Mouse (Mus musculus) cerebellum, postnatal 4 days (tissue): ENCODE measurements at regions not wholly inside any gene's neighbourhood (a gene's known extent, or its start where the extent isn't known, plus 50 kb on each side); places are given as distances from the start of the nearest gene placed in this dataset.
"Not testable (repeated sequence)": the region's sequence is repeated elsewhere in the genome, so short reads cannot be mapped to it uniquely, and the experiment has no call there.

Experiments used
- DNase-seq, 2 experiments: peaks; one replicate each; pipeline ENCODE4 v3.0.0; 2022; ENCODE audit warnings: low spot score in 2 of 2, mixed read lengths in 1 of 2

DNA sequence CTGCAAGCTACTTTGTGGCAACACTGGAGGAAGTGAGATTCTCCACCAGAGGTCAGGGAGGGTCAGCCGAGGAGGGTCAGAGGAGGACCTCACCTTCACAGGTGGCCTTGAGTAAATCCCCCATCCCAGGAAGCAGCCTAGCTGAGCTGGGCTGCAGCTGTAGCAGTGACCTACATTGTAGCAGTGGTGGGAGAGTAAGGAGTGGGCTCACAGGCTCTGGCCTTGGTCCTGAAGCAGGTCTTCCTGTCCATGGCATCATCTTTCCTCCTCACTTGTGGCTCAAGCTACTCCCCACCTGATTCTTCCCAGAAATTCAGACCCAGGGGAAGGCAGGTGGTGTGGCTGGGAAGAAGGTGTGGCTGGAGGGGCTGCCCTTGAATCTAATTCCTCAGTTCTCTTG is 84.3 kb downstream of the 1810013L24Rik start:
- DNase-seq: not testable (repeated sequence)

DNA sequence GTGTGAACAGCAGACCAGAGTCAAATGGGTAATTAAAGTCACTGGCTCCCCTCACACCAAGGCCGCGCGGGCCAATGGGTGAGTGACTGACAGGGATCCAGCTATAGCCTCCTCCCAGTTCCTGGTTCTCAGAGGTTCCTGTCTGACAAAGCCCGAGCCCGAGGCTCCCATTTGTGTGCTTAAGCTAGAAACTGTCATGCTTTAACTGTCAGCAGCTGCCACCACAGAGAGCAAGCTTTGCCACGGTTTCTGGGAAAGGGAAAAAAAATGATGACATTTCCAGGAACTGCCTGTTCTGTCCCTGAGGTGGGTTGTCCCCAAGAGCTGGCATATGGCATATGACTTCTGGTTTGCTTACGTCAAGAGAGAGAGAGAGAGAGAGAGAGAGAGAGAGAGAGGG is 86.2 kb downstream of the 1810013L24Rik start:
- no peak for DNase-seq

GRCm38 (mm10) chr16:8918741-8919535 is 89.0 kb downstream of the 1810013L24Rik start:
- no peak for DNase-seq

- DNase-seq: no peak
Observed at GRCm38 (mm10) chr16:8924732-8925131, 94.8 kb downstream of the 1810013L24Rik start.

- no peak for DNase-seq
Observed at GRCm38 (mm10) chr16:8931961-8932360, 102.1 kb downstream of the 1810013L24Rik start.

DNA sequence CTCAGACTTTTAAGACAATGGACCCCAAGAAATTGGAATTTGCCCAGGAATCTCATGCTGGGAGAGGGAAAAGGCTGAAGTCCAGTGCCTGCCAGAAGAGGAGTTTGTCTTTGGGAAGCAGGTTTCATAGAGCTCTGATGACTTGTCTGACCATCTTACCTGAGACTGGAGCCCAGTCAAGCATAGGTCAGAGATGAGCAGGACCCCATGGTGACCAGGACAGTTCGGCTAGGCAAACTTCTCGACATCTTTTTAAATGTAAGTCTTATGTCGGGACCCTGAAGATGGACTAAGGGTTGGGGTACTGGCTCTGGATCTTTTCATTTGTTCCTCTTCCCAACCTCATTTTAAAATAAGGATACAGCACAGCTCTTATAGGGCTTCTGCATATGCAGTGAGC is 103.2 kb downstream of the 1810013L24Rik start:
- no peak for DNase-seq

- DNase-seq: no peak
Observed at GRCm38 (mm10) chr16:8936446-8936845, 106.5 kb downstream of the 1810013L24Rik start.

DNA sequence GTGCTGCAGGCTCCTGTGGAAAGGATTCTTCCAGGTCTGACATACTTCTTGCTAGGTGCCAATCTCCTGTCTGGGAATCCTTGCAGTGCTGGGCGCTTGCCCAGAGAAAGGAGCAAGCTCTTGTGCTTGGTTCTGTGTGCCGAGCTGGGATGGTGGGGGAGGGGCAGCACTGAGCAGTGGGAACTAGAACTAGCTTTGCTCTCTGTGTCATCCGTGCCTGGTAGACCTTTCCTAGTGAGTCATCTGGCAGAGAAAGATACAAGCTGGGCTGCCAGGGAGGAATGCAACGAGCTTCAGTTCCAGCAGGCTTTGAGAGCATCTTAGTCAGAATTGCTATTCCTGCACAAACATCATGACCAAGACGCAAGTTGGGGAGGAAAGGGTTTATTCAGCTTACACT is 108.6 kb downstream of the 1810013L24Rik start:
- peak in 1 of 2 experiments; percentile 58 for DNase-seq

- DNase-seq: no peak
Observed at GRCm38 (mm10) chr16:8939136-8939535, 109.2 kb downstream of the 1810013L24Rik start.

- DNase-seq: no peak
Observed at GRCm38 (mm10) chr16:8944412-8945102, 114.7 kb downstream of the 1810013L24Rik start.

DNA sequence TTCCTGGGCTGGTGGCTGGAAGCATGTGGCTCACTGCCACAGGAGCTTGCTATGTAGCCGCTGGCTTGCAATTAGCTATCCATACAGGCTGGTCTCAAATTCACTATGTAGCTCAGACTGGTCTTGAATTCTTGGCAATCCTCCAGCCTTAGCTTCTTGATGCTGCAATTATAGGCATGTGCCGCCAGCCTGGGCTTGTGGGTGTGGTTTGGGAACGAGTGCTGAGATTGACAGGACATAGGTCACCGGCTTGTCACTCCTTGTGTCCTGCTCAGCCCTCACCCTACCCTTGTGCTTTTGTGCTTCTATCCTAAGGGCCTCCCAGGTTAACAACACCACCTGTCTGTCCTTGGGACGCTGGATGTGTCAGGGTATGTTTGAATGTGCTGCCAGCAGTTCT is 117.9 kb downstream of the 1810013L24Rik start:
- DNase-seq: no peak

- DNase-seq: no peak
Observed at GRCm38 (mm10) chr16:8951156-8951899, 121.4 kb downstream of the 1810013L24Rik start.

- no peak for DNase-seq
Observed at GRCm38 (mm10) chr16:8961739-8962138, 131.8 kb downstream of the 1810013L24Rik start.

GRCm38 (mm10) chr16:8993521-8994250 is 163.8 kb downstream of the 1810013L24Rik start:
- DNase-seq: no peak

DNA sequence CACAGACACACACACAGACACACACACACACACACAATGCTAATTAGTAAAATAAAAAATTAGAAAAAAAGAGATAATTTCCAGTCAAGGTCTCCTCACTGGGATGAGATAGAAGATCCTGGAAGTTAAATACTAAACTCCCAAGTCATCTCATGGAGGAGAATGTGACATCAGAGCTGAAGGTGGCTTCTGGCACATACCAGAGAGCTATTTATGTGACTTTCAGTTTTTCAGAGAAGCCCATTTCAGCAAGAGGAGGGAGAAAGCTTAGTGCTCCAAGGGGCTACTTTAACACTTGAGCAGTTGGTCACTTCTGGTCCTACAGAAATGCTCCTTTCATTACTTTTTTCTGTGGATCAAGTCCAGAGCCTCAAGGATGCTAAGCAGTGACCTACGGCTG is 164.6 kb downstream of the 1810013L24Rik start:
- no peak for DNase-seq

DNA sequence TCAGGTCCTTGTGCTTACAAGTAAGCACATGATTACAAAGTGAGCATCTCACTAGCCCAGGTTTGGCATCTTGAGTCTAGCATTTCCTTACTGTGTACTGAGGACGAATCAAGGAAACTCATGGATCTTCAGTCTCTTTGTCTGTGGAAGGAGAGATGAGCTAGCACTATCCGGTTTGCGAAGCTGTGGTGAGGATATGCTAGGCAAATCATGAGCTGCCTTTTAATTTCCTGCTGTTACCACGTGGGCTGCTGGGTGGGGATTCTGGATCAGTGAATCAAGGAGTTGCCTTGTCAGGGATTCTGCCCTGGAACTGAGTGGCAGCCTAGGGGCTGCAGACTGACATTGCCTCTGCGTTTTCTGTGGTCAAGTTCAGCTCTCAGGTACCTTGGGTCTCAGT is 167.3 kb downstream of the 1810013L24Rik start:
- no peak for DNase-seq

DNA sequence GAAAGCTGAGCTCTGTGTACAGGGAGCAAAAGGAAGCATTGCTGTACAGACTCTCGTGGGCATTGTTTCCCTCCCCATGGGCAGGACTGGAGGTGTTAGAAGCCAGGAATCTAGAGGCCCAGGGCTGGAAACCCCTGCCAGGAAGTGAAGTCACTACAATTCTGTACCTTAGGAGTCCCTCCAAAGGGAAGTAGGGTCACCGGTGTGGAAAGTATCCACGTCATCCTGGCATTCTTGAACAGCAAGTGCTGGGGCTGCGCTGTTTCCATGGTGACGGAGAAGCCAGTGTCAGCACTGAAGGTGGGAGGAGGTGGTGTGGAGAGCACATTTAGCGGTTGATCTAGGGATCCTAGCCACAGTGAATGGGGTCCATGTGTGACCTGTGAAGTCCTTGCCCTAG is 174.1 kb downstream of the 1810013L24Rik start:
- peak in 1 of 2 experiments; percentile 9 for DNase-seq

DNA sequence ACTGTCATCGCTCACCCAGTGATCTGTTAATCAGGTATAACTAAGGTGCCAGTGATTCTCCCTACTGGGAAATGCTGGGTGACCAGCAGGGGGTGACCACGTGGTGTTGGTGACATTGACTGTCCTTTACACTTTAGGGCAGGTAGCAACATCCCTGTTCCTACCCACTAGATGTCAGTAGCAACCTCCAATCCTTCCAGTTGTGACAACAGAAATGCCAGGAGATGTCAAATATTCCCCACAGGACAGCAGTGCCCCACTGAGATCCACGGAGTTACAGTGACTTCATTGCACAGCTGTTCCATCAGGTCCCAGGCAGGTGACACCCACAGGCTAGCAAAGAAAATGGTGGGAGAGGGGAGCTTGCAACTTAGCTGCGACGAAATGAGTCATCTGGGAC is 176.0 kb downstream of the 1810013L24Rik start:
- DNase-seq: no peak

DNA sequence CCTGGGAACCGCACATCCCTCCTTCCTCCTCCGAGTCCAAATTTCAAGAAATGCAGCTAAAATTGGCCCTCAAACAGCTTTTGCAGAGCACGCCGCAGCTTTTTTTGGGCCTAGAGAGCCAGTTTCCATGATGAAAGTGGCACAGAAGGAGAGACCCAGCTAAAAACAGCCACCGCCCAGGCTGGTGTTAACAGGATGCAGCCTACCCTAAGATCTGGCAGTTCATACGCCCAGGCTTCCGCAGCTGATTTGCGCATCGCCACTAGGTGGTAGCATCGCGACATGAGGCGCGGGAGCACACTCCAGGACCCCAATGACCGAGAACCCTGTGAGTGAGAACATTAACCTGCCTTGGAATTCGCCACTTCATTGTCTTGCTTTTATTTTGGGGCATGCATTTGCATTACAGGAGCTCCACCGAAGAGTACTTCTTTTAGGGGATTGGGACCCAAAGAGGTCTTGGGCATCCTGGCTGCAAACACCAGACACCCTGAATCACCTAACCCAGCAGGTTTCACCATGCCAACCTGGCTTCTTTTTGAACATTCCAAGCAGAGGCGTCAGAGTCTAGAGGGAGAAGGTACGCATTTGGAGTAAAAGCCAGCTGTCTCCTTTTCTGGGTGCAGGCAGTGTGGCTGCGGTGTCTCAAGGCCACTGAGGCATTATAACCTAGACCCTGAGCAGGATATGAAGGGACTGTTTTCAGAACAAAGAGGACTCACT is 179.6 kb downstream of the 1810013L24Rik start:
- peak; percentile 87 to 90 for DNase-seq

- DNase-seq: no peak
Observed at GRCm38 (mm10) chr16:9011077-9011476, 181.2 kb downstream of the 1810013L24Rik start.

DNA sequence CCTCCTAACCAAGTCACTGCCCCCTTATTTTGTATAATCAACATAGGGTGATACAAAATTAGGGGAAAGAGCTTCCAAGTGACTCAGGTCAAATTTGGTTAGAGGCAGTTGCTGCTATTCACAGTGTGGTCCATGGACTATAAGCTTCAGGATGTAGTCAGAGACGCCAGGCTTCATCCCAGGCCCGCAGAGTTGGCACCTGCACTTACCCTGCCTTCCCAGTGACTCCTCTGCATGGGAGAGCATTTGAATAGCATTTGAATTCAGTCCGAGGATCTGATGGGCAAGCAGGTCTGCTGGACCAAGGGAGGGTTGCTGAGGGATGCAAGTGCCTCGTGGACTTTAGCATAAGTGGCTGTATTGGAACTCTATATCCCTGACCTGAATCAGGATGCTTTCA is 181.8 kb downstream of the 1810013L24Rik start:
- no peak for DNase-seq
